Comparison of ENCODE assay signal across 21 mouse cellular contexts in genomic region chr12:30400114-30400513, GRCm38 (mm10). TPM values are rescaled to one million over a fixed set of nuclear protein-coding genes. Genes with fewer than 3 reads are reported as not detected.
DNase-seq lines count a peak whose midpoint lies in the region; ATAC-seq and TF ChIP-seq lines count a peak whose summit lies in the region.
"Had no signal": no experiment of that assay in that cellular context is flagged by ENCODE, and none has a peak within 500 bp of the region (broad histone marks: within the 10 kb centered on the region; RNA-seq: fewer than 3 reads in every experiment).

No protein-coding gene starts in this region.

- 56% methylated on average over 2 of the region's 2 CpGs for WGBS in hindbrain, postnatal 0 days
- 81% methylated on average over 2 of the region's 2 CpGs for WGBS in hindbrain, embryonic 10.5 days
- WGBS in neural tube, embryonic 14.5 days: 72% methylated on average over 2 of the region's 2 CpGs

- no peak overlapping the region for H3K4me2 ChIP-seq in hindbrain, postnatal 0 days (ENCODE audit: low read depth, low read length)
- H3K4me2 ChIP-seq in neural tube, embryonic 14.5 days (ENCODE audit: low read depth, low read length): no peak overlapping the region
- H3K4me2 ChIP-seq: embryonic facial prominence, embryonic 13.5 days; forebrain, embryonic 13.5 days had no signal

- peak; percentile 70 to 82 for DNase-seq in cerebellum, postnatal 10 days
- DNase-seq in cerebellum, adult 11 months: no peak
- DNase-seq in frontal cortex, adult 2 months (ENCODE audit: extremely low spot score in 1 of 2, low spot score in 1 of 2): no peak
- DNase-seq in hindbrain, postnatal 0 days (ENCODE audit: low spot score): peak; percentile 50
- no peak for DNase-seq in hindbrain, embryonic 10.5 days (ENCODE audit: low spot score)
- no peak for DNase-seq in neural tube, embryonic 10.5 days (ENCODE audit: extremely low spot score, low spot score)
- DNase-seq: adrenal gland, postnatal 10 days; gastrocnemius, postnatal 10 days; heart, adult 18-20 months; heart, postnatal 10 days; heart, postnatal 4 days; kidney, adult 8-10 months had no signal

- no peak for TF ChIP-seq CTCF in hindbrain, postnatal 0 days (IDR thresholded peaks at IDR 0.05; ENCODE audit: low read depth)

- H3K36me3 ChIP-seq in hindbrain, postnatal 0 days (ENCODE audit: insufficient read depth, low read length): no peaks in the 10 kb centered on the region
- no peaks in the 10 kb centered on the region for H3K36me3 ChIP-seq in hindbrain, embryonic 10.5 days
- no peaks in the 10 kb centered on the region for H3K36me3 ChIP-seq in neural tube, embryonic 14.5 days (ENCODE audit: control insufficient read depth, insufficient read depth, low read length)
- H3K36me3 ChIP-seq: embryonic facial prominence, embryonic 13.5 days; heart, embryonic 10.5 days had no signal

- no peak overlapping the region for H3K4me3 ChIP-seq in hindbrain, postnatal 0 days (ENCODE audit: low read length)
- no peak overlapping the region for H3K4me3 ChIP-seq in hindbrain, embryonic 10.5 days
- H3K4me3 ChIP-seq in neural tube, embryonic 14.5 days (ENCODE audit: low read depth, low read length): no peak overlapping the region
- H3K4me3 ChIP-seq: embryonic facial prominence, embryonic 13.5 days; forebrain, embryonic 13.5 days; heart, embryonic 10.5 days had no signal

- H3K4me1 ChIP-seq in hindbrain, postnatal 0 days (ENCODE audit: insufficient read depth, low read length): no peaks in the 10 kb centered on the region
- 0 out of 2 replicates have a peak, but pooled peaks cover 4% of the 10 kb centered on the region for H3K4me1 ChIP-seq in hindbrain, embryonic 10.5 days (replicated peaks)
- no peaks in the 10 kb centered on the region for H3K4me1 ChIP-seq in neural tube, embryonic 14.5 days (ENCODE audit: control insufficient read depth, insufficient read depth, low read length)
- H3K4me1 ChIP-seq: embryonic facial prominence, embryonic 13.5 days; forebrain, embryonic 13.5 days; heart, embryonic 10.5 days had no signal

- ATAC-seq in frontal cortex, adult (ENCODE audit: low TSS enrichment): 0 out of 2 replicates have a peak, but pooled peaks have one; percentile 13
- peak; percentile 79; the same call in 1 of the 2 replicates for ATAC-seq in hindbrain, postnatal 0 days
- ATAC-seq in neural tube, embryonic 14.5 days (ENCODE audit: low read depth): peak; percentile 21; the same call in 1 of the 2 replicates
- ATAC-seq: forebrain, embryonic 13.5 days; inflammation-experienced regulatory T-cells, adult 6 months; intestine, postnatal 0 days had no signal

- H3K27ac ChIP-seq in hindbrain, postnatal 0 days: no peak overlapping the region
- no peak overlapping the region for H3K27ac ChIP-seq in hindbrain, embryonic 10.5 days
- H3K27ac ChIP-seq in neural tube, embryonic 14.5 days (ENCODE audit: low read depth, low read length): no peak overlapping the region
- H3K27ac ChIP-seq: embryonic facial prominence, embryonic 13.5 days; forebrain, embryonic 13.5 days; heart, embryonic 10.5 days had no signal

- H3K27me3 ChIP-seq in hindbrain, postnatal 0 days (ENCODE audit: insufficient read depth, low read length): no peaks in the 10 kb centered on the region
- no peaks in the 10 kb centered on the region for H3K27me3 ChIP-seq in hindbrain, embryonic 10.5 days (ENCODE audit: insufficient read depth, poor library complexity, severe bottlenecking)
- H3K27me3 ChIP-seq in neural tube, embryonic 14.5 days (ENCODE audit: control insufficient read depth, insufficient read depth, low read length): no peaks in the 10 kb centered on the region
- H3K27me3 ChIP-seq: forebrain, embryonic 13.5 days had no signal

- H3K9me3 ChIP-seq in hindbrain, postnatal 0 days (ENCODE audit: low read length): no peaks in the 10 kb centered on the region
- no peaks in the 10 kb centered on the region for H3K9me3 ChIP-seq in hindbrain, embryonic 10.5 days
- no peaks in the 10 kb centered on the region for H3K9me3 ChIP-seq in neural tube, embryonic 14.5 days (ENCODE audit: control insufficient read depth, low read length)
- H3K9me3 ChIP-seq: embryonic facial prominence, embryonic 13.5 days; forebrain, embryonic 13.5 days; heart, embryonic 10.5 days had no signal

- H3K9ac ChIP-seq in hindbrain, postnatal 0 days (replicated peaks; ENCODE audit: low read length): no peak overlapping the region
- no peak overlapping the region for H3K9ac ChIP-seq in neural tube, embryonic 14.5 days (replicated peaks; ENCODE audit: low read depth, low read length)
- H3K9ac ChIP-seq: embryonic facial prominence, embryonic 13.5 days; forebrain, embryonic 13.5 days had no signal

RNA-seq across cellular contexts. Expression of gene Sntg2, which starts 26.9 kb away (rescaled TPM):
- polyA plus RNA-seq in frontal cortex, adult 2 months (2012; rRNA removed): 8.0 and 9.2 TPM in 2 replicates
- total RNA-seq in hindbrain, postnatal 0 days (2014; rRNA removed): 5.3 and 6.1 TPM in 2 replicates
- 3.9 and 4.1 TPM in 2 replicates for polyA plus RNA-seq in hindbrain, postnatal 0 days (2015; fragmentation: Nextera tagmentation; extraction: Ambion mirVana)
- 0.49 and 0.50 TPM in 2 replicates for polyA plus RNA-seq in hindbrain, embryonic 10.5 days (2016; fragmentation: Nextera tagmentation; extraction: Ambion mirVana)
- 6.1 and 9.3 TPM in 2 replicates for polyA plus RNA-seq in neural tube, embryonic 14.5 days (2014; fragmentation: Nextera tagmentation; extraction: Ambion mirVana)
- total RNA-seq: MEL had no signal
- polyA plus RNA-seq: C2C12; inflammation-experienced regulatory T-cells, adult 6 months had no signal

Comparison
In these comparisons a context has a peak if more than half of its experiments do, and no peak if none do; other contexts are left out.
1. DNase-seq: peak in cerebellum, postnatal 10 days (2 of 2) and hindbrain, postnatal 0 days (single experiment); none in cerebellum, adult 11 months (single experiment), frontal cortex, adult 2 months (0 of 2), hindbrain, embryonic 10.5 days (single experiment) and neural tube, embryonic 10.5 days (single experiment).
2. ATAC-seq: peak in every context shown above with its lines; median percentile 79 in hindbrain, postnatal 0 days; 21 in neural tube, embryonic 14.5 days; 13 in frontal cortex, adult.